Mouse (Mus musculus): ENCODE results near the gene Gbgt1. TPM values are rescaled to one million over a fixed set of nuclear protein-coding genes. Genes with fewer than 3 reads are reported as not detected.
A peak's percentile ranks its signal among the peaks of the same experiment; 100 is the strongest.

Gbgt1 gene
- polyA plus RNA-seq (2012; ENCODE audit: insufficient read depth, insufficient read length, low replicate concordance, missing spikeins) = not detected in 2 replicates

DNA sequence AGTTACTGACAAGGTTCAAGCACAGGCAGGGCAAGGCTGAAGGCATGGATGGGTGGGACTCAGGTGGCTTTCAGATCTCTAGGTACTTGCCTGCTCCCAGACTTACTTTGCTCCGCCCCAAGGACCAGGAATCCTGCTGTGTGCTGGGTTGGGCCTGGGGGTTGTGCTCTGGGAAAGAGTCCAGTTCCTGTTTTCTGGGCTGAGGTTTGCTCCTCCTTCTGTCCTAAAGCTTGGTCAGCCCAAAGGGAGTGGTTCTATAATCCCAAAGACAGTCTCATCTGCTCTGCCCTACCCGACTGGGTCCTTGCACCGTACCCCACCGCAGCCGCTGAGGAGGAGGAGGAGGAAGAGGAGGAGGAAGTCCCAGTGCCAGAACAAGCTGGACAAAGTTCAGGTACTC, at the start of gene Gbgt1:
Gbgt1 (plus strand) TSS at position 221 of the 400 bp plus-strand sequence.
- Histone ChIP-seq H3K4me1 (ENCODE audit: control insufficient read depth, insufficient read depth, low read length) (no peaks in the 10 kb centered on the region), H3K4me3 (ENCODE audit: insufficient read depth, low read depth, low read length) (no peak within 1 kb of the TSS), H3K27ac (ENCODE audit: insufficient read depth, low read depth, low read length) (no peak within 1 kb of the TSS)
- WGBS = 70% methylated on average over 5 of the region's 5 CpGs
- TF ChIP-seq POLR2A (IDR thresholded peaks at IDR 0.05; ENCODE audit: insufficient read depth, low read depth, low read length) (no peak), CTCF (IDR thresholded peaks at IDR 0.05; ENCODE audit: insufficient read depth, low read depth, low read length) (no peak)

DNA sequence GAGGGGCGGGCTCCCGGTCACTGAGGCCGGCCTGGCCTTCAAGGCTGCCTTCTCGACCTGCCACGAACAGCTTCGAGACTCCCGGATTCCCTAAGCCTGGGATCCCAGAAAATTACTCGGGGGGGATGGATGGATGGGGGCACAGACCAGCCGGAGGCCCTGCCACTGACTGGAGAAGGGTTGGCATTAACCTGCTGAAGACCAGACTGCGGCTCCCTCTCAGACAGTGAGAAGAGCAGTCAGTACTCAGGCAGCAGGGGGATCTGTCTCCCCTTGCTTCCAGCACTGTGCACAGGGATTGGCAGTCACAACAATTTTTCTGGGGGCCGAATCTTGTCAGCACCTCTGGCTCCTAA, 49.4 kb upstream of the Gbgt1 start:
- 2% methylated on average over 11 of the region's 11 CpGs for WGBS
- Histone ChIP-seq H3K27ac (ENCODE audit: insufficient read depth, low read depth, low read length) (no peak overlapping the region), H3K4me3 (ENCODE audit: insufficient read depth, low read depth, low read length) (peak overlapping the region; percentile 84), H3K4me1 (ENCODE audit: control insufficient read depth, insufficient read depth, low read length) (peaks cover 11% of the 10 kb centered on the region)
- no peak for TF ChIP-seq CTCF (IDR thresholded peaks at IDR 0.05; ENCODE audit: insufficient read depth, low read depth, low read length)
- TF ChIP-seq POLR2A (IDR thresholded peaks at IDR 0.05; ENCODE audit: insufficient read depth, low read depth, low read length) = no peak

DNA sequence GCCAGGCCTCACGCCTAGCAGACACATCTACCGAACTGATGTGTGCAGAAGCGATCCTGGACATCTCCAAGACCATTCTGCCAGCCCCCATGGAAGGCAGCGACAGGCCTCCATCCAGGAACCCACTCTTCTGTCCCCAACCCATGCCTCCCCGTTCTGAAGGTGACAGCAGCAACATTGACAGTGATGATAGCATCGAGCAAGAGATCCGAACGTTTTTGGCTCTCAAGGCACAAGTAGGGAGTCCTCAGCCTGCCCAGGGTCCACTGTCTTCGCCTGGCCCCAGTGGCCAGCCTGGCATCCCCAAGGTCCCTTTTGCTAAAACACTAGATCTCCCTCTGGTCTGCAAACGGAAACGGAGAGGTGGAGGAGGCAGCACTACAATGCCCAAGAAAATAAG, 45.0 kb upstream of the Gbgt1 start:
- H3K4me1 ChIP-seq (ENCODE audit: control insufficient read depth, insufficient read depth, low read length) = peaks cover 5% of the 10 kb centered on the region; the same call in 1 of the 2 replicates
- no peak for TF ChIP-seq CTCF (IDR thresholded peaks at IDR 0.05; ENCODE audit: insufficient read depth, low read depth, low read length)
- no peak for TF ChIP-seq POLR2A (IDR thresholded peaks at IDR 0.05; ENCODE audit: insufficient read depth, low read depth, low read length)
- H3K27ac ChIP-seq (ENCODE audit: insufficient read depth, low read depth, low read length) = no peak overlapping the region
- 93% methylated on average over 11 of the region's 11 CpGs for WGBS
- H3K4me3 ChIP-seq (ENCODE audit: insufficient read depth, low read depth, low read length) = no peak overlapping the region

DNA sequence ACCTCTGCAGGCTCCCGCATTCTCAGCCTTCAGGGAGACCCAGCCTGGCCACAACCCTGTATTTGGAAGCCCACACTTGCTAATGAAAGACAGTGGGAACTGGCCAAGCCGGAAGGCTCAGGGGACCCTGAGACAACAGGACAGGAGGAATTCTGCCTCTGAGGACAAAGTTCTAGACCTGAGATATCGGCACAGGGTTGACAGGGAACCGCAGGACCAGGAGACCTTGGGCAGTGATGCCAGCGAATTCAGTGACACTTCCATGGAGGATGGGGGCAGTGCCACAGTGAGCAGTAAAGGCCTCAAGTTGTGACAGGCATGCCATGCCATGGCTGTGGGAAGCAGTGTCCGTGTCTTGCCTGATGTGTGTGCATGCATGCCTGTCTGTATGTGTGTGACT, 43.2 kb upstream of the Gbgt1 start:
- 92% methylated on average over 6 of the region's 6 CpGs for WGBS
- no peak overlapping the region for H3K4me3 ChIP-seq (ENCODE audit: insufficient read depth, low read depth, low read length)
- no peaks in the 10 kb centered on the region for H3K4me1 ChIP-seq (ENCODE audit: control insufficient read depth, insufficient read depth, low read length)
- TF ChIP-seq CTCF (IDR thresholded peaks at IDR 0.05; ENCODE audit: insufficient read depth, low read depth, low read length) (no peak), POLR2A (IDR thresholded peaks at IDR 0.05; ENCODE audit: insufficient read depth, low read depth, low read length) (no peak)
- H3K27ac ChIP-seq (ENCODE audit: insufficient read depth, low read depth, low read length) = no peak overlapping the region

DNA sequence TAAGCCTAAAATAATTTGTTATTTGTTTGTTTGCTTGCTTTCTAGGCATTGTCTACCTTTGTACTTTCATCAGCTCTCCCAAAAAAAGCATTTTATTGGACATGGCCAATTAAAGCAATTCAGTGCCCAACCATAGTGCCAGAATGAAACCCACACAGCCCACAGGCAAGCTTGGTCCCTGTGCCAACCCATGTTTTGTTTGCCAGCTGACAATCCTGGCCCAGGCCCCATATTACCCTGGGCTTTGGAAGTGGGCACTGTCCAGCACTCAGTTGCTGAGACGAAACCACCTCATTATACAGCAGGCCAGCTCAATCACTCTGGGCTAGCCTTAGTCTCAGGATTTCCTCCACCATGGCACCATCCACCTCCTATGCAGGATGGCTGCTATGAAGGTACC, 40.1 kb upstream of the Gbgt1 start:
- TF ChIP-seq CTCF (IDR thresholded peaks at IDR 0.05; ENCODE audit: insufficient read depth, low read depth, low read length) = no peak
- TF ChIP-seq POLR2A (IDR thresholded peaks at IDR 0.05; ENCODE audit: insufficient read depth, low read depth, low read length) = no peak
- no peak overlapping the region for H3K27ac ChIP-seq (ENCODE audit: insufficient read depth, low read depth, low read length)
- no peak overlapping the region for H3K4me3 ChIP-seq (ENCODE audit: insufficient read depth, low read depth, low read length)
- 50% methylated on average over 1 of the region's 1 CpGs for WGBS
- no peaks in the 10 kb centered on the region for H3K4me1 ChIP-seq (ENCODE audit: control insufficient read depth, insufficient read depth, low read length)

DNA sequence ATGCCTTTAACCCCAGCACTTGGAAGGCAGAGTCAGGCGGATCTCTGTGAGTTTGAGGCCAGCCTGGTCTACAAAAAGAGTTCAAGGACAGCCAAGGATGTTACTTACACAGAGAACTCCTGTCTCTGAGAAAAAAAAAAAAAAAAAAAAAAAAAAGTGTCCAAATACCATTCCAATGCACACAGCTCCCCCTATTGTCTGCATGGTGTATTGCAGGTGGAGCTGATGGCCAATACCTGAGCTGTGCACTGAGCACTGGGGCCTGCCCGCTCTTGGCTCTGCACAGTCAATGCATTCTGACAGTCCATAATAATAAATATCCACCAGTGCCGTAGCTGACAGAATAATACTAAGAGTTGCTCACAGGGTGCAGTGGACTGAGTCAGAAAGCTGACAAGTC, 32.8 kb upstream of the Gbgt1 start:
- TF ChIP-seq CTCF (IDR thresholded peaks at IDR 0.05; ENCODE audit: insufficient read depth, low read depth, low read length) = no peak
- no peak for TF ChIP-seq POLR2A (IDR thresholded peaks at IDR 0.05; ENCODE audit: insufficient read depth, low read depth, low read length)
- H3K4me1 ChIP-seq (ENCODE audit: control insufficient read depth, insufficient read depth, low read length) = peaks cover 14% of the 10 kb centered on the region
- H3K4me3 ChIP-seq (ENCODE audit: insufficient read depth, low read depth, low read length) = no peak overlapping the region
- H3K27ac ChIP-seq (ENCODE audit: insufficient read depth, low read depth, low read length) = no peak overlapping the region
- WGBS = 66% methylated on average over 3 of the region's 3 CpGs

DNA sequence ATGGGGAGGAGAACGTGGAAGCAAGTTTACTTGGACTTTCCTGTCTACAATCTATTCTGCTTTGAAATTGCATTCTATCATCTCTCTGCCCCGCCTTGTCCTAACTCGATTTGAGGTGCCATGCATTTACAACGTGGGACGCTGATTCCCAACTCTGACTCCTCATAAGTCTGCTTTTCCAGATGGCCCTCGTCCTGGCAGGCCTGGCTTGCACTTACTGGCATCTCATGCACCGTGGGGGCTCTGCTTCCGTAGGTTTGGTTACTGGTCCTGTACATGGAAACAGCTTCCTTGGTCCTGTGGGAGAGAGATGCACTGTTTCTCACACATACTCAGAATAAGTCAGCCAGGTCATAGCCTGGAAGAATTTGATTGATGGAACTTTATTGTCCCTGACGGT, 31.8 kb upstream of the Gbgt1 start:
- no peak overlapping the region for H3K27ac ChIP-seq (ENCODE audit: insufficient read depth, low read depth, low read length)
- TF ChIP-seq CTCF (IDR thresholded peaks at IDR 0.05; ENCODE audit: insufficient read depth, low read depth, low read length) = no peak
- TF ChIP-seq POLR2A (IDR thresholded peaks at IDR 0.05; ENCODE audit: insufficient read depth, low read depth, low read length) = no peak
- 88% methylated on average over 9 of the region's 9 CpGs for WGBS
- H3K4me3 ChIP-seq (ENCODE audit: insufficient read depth, low read depth, low read length) = no peak overlapping the region
- H3K4me1 ChIP-seq (ENCODE audit: control insufficient read depth, insufficient read depth, low read length) = peaks cover 21% of the 10 kb centered on the region

DNA sequence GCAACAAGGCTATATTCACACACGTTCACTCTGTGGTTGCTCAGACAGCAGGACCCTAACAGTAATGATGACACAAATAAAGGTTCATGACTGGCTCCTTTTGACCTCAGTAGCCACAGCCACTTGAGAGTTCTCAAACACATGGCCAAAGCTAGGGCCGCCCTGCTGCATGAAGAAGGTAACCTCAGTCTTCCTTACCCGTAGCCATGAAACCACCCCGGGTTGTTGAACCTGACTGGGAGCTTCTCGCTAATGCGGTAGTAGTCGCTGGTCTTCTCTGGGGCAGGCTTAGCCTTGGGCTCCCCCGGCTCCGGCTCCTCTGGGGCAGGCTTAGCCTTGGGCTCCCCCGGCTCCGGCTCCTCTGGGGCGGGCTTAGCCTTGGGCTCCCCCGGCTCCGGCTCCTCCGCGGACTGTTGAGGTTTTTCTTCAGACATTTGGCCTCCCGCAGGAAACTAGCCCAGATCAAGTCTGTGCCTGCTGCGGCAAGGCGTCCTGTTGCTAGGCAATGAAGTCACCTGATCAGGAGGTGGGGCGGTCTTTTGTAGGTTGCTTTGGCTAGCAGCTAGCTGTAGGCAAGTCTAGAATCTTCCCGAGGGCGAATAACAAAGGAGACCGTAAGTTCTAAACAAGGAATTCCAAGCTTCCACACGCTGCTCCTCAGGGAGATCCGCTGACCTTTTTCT, 30.7 kb upstream of the Gbgt1 start, which contains the start of gene 1700007K13Rik:
1700007K13Rik (minus strand) TSS at position 497 of the 683 bp plus-strand sequence.
- WGBS = 6% methylated on average over 25 of the region's 25 CpGs
- no peak within 1 kb of the TSS for H3K27ac ChIP-seq (ENCODE audit: insufficient read depth, low read depth, low read length)

DNA sequence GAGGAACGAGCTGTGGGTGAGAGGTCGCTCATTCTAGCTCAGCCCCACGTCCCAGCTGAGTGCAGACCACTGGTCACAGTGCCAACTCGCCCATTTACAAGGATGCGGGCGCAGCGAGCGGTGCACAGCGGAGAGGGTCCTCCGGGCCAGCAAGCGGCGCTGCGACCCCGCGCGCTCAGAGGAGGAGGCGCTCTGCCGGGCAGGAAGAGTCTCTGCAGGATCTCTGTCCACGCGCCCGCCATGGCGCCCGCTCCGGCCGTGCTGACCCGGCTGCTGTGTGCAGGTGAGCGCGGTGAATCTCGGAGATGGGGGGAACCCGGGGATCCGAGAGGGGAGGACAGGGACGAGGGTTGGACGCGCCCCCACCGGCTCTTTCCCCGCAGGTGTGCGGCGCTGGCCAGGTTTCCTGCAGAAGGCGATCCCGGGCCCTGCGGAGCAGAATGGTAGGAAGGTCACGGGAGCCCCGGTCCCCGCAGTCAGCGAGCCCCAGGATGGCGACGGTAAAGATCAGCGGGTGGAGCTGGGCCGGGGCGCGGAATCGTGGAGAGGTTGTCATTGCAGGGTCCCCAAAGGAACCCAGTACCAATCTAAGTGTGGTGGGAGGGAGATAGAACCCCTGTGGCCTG, 28.7 kb upstream of the Gbgt1 start, which contains the start of gene Mrps2:
Mrps2 (plus strand) TSS at position 207 of the 626 bp plus-strand sequence.
- peak within 1 kb of the TSS; percentile 93 for H3K4me3 ChIP-seq (ENCODE audit: insufficient read depth, low read depth, low read length)
- 0 out of 2 replicates have a peak within 1 kb of the TSS, but pooled peaks have one; percentile 6 for H3K27ac ChIP-seq (ENCODE audit: insufficient read depth, low read depth, low read length)
- peaks cover 21% of the 10 kb centered on the region for H3K4me1 ChIP-seq (ENCODE audit: control insufficient read depth, insufficient read depth, low read length)
- TF ChIP-seq POLR2A (IDR thresholded peaks at IDR 0.05; ENCODE audit: insufficient read depth, low read depth, low read length) (peak; percentile 77), CTCF (IDR thresholded peaks at IDR 0.05; ENCODE audit: insufficient read depth, low read depth, low read length) (peak; percentile 92)
- WGBS = under 1% methylated on average over 52 of the region's 52 CpGs

More for the DNA sequence above, 30.7 kb upstream of the Gbgt1 start, which contains the start of gene 1700007K13Rik:
- TF ChIP-seq POLR2A (IDR thresholded peaks at IDR 0.05; ENCODE audit: insufficient read depth, low read depth, low read length) (no peak), CTCF (IDR thresholded peaks at IDR 0.05; ENCODE audit: insufficient read depth, low read depth, low read length) (no peak)
- peak within 1 kb of the TSS; percentile 0; the same call in 1 of the 2 replicates for H3K4me3 ChIP-seq (ENCODE audit: insufficient read depth, low read depth, low read length)
- H3K4me1 ChIP-seq (ENCODE audit: control insufficient read depth, insufficient read depth, low read length) = peaks cover 21% of the 10 kb centered on the region

Data from olfactory bulb, adult 2 months (tissue).